Mouse (Mus musculus): ENCODE data around the gene Gm47289.

Gm47289 gene

GRCm38 (mm10) chr9:119156278-119157201 is 2.4 kb upstream of the Gm47289 start, which contains the start of gene Acaa1b:
Acaa1b (minus strand) TSS chr9:119157093.
- DNase-seq (ENCODE audit: low spot score) = peak; percentile 83

DNA sequence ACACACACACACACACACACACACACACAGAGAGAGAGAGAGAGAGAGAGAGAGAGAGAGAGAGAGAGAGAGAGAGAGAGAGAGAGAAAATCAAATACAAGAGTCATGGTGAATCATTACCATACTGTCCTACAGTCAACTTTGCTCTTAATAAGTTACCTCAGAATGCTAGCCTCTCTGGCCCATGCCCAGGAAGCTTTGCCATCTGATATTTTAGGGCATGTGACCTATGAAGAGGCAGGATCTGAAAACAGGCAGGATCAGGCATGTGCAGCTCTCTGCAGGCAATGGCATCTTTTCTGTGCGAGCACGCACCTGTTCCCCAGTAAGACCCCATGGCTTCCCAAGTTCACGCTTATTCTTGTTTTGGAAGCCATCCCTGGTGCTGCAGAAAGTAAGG is 1.7 kb downstream of the Gm47289 start:
- no peak for DNase-seq (ENCODE audit: low spot score)

DNA sequence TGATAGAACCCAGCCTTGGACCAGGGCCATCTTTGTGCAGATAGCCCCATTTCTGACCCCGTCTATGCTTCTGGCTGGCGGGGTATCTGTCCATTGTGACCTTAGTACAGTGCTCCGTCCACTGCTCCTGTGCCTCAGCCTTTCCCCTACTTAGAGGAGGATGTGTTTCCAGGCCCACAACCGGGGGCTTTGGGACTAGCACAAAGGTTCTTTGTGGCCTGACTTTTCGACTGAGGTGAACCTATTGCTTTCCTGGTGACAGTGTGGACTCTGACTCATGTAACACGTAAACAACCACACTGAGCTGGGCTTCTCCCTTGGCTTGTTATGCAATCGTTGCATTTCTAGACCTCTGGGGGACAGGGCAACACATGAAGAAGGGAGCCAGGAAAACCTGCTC is 5.8 kb downstream of the Gm47289 start:
- DNase-seq (ENCODE audit: low spot score) = no peak

DNA sequence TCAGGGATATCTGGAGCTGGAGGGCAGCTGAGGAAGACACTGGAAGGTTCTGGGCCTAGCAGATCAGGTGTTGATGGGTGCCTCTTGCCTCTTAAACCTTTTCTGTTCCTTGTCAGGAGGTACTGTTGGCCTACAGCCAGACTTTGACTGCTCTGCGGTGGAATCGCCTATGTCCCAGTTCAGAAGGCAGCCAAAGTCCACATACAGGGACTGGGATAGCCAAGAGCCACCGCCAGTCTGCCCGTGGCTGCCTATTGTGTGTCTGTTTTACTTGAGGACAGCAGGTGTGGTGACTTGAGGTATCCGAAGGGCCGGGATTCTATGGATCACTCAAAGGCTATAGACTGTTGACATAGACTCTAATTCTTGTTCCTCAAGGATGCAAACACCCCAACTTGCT is 6.6 kb downstream of the Gm47289 start:
- DNase-seq (ENCODE audit: low spot score) = no peak

- DNase-seq (ENCODE audit: low spot score) = no peak
These were observed 8.6 kb downstream of the Gm47289 start for GRCm38 (mm10) chr9:119167608-119168007.

DNA sequence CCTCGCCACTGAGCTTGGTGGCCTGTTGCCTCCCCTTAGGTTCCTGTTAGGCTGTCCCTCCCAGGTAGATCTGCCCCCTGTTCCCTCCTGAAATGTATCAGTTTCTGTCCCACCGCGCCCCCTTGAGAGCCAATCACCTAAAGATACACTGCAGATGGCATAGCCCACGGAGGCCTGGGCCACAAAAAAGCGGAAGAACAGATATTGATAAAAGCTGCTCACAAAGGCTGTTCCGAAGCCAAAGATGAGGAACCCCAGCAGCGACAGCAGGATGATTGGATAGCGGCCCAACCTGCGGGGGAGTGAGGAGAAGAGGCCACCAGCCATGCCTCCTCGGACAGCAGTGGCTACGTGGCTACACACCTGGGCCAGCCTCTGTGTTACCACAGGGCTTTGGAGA is 20.3 kb downstream of the Gm47289 start:
- no peak for DNase-seq (ENCODE audit: low spot score)

DNA sequence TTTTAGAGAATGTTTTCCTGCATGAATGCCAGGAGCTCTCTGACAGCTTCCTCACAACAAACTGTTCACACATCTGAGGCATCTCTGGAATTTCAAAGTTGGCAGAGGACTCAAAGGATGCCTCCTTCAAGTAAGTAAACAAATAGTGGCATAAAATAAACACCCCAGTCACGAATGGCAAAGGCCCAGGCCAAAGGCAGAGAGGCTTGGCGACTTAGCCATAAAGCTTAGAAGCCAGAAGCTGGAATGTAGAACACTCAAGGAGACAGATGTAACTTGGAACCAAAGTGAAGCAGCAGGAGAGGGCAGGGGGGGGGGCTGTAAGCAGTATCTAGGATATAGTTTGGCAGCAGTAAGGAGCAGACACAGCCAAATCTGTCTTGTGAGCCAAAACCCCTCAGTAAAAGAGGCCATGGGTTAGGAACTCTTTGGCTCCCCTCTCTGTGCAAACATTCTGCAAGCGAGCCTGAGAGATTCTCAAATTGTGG is 22.3 kb downstream of the Gm47289 start:
- peak; percentile 23 for DNase-seq (ENCODE audit: low spot score)

DNA sequence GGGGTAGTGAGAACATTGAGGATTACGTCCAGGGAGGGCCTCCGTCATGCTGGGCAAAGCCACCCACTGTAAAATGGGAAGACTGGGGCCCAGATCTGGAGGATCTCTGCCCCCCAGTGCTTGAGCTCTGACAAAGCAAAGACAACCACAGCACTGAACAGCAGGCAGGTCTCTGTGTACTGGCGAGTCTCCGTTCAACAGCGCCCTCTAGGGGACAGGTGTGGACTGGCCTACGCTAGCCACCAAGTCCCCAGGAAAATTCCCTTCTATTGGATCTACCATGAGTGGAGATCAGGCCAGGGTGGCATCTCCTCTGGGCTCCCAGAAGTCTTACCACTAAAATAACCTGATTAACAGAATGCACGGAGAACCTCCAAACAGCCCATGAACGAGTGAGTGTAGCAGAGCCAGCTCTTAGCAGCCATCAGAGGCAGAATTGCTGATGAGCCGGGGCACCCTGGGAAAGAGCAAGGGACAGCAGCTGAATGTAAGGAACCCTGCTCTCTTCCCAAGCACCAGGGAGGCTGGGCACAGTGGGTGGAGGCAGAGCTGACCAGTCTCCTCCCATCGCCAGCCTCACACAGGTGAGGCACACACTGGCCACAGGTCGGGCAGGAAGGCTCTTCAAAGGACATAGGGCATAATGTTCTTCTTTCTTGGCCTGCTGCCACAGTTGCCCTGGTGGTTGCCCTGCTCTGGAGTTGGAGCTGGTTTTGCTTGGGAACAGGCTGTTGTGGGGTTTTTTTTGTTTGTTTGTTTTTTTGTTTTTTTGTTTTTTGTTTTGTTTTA is 33.4 kb downstream of the Gm47289 start:
- DNase-seq (ENCODE audit: low spot score) = peak; percentile 23

GRCm38 (mm10) chr9:119199151-119199861 is 40.3 kb downstream of the Gm47289 start:
- DNase-seq (ENCODE audit: low spot score) = no peak

DNA sequence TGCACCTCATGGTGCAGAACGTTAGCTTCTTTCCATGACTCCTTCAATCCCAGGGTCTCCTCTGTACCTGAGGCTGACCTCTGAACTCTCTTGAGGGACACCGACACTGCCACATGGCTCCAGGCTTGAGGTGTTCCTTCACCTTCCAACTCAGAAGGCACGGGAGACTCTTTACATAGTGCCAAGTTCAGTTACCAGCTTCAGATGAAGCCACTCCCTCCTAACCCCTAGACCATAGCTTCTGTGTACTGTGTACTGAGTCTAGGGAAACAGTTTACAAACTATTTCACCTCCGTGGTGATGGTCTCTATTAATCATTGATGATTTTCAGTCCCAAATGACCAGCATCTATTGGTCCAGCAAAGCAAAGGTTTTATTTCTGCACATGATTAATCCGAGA is 42.7 kb downstream of the Gm47289 start:
- no peak for DNase-seq (ENCODE audit: low spot score)

GRCm38 (mm10) chr9:119203617-119204016 is 44.7 kb downstream of the Gm47289 start:
- DNase-seq (ENCODE audit: low spot score) = no peak

DNA sequence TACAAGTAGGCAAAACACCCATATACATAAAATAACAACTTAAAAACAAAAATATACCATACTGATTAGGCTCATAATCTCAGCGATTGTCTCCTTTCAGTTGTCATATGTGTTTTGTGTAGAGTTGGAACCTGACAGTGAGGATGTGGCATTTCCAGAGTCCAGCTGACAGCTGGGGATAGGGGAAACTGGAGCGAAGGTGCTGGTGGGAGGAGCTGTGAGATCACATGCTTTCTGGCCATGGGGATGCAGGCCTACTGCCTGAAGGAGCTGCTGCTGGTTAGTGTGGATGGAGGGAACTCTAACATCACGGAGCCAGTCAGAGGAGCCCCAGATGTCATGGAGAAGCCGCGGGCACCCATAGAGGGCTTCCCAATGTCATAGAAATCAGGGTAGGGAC is 46.8 kb downstream of the Gm47289 start:
- no peak for DNase-seq (ENCODE audit: low spot score)

- no peak for DNase-seq (ENCODE audit: low spot score)
These were observed 47.7 kb downstream of the Gm47289 start for GRCm38 (mm10) chr9:119206666-119207065.

DNA sequence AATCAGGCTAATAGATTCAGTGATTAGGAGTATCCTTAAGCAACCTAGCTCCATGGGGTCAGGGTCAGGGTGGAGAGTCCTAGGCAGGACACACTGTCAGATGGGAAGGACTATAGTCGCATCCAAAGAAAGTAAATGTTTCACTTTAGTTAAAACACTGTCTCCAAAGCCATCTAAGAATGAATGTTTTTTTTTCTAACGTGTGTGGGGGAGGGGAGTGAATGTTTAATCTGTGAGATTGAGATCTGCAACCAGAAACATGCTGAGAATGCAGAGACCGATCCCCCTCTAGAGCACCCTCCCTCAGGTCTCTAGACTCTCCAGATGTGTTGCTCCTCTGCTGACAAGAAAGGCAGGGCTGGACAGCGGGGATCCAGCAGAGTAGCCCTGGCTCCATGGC is 48.2 kb downstream of the Gm47289 start:
- no peak for DNase-seq (ENCODE audit: low spot score)

GRCm38 (mm10) chr9:119208998-119209397 is 50.0 kb downstream of the Gm47289 start, which contains the start of gene Slc22a13:
Slc22a13 (minus strand) TSS chr9:119209098.
- DNase-seq (ENCODE audit: low spot score) = no peak

Measured in ovary, postnatal 36 days (tissue).